9 mouse cellular contexts compared by ENCODE assay signal in the genomic region with DNA sequence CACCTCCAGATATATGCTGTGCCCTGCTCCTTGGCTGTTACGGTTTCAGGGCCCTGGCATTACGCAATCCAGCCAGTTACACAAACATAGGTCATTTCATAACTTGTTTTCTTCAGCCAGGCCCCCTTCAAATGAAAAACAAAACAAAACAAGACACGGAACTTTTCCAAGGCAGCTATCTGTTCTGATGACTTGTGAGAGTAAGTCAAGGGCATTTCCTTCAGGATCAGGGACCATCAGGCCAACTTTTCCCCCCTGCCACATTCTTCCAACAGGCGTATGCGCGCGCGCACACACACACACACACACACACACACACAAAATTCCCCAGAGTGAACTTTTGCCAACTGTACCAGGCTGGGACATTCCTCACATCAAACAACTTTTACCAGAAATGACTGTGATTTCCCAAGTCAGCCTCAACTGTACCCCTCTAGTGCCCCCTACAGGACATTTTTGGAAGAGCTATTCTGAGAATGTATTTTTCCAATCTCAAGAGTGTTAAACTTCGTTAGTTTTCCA. TPM values are rescaled to one million over a fixed set of nuclear protein-coding genes. Genes with fewer than 3 reads are reported as not detected.
DNase-seq lines count a peak whose midpoint lies in the region; ATAC-seq and TF ChIP-seq lines count a peak whose summit lies in the region.
"Had no signal": no experiment of that assay in that cellular context is flagged by ENCODE, and none has a peak within 500 bp of the region (broad histone marks: within the 10 kb centered on the region; RNA-seq: fewer than 3 reads in every experiment).

No protein-coding gene starts in this region.

- H3K9ac ChIP-seq in hindbrain, postnatal 0 days (replicated peaks; ENCODE audit: low read length), result no peak overlapping the region
- H3K9ac ChIP-seq in hindbrain, embryonic 16.5 days (ENCODE audit: low read depth, low read length), result no peak overlapping the region
- H3K9ac ChIP-seq in heart, embryonic 11.5 days (ENCODE audit: low read depth, low read length), result peak overlapping the region; percentile 52; the same call in 1 of the 2 replicates
- H3K9ac ChIP-seq: neural tube, embryonic 13.5 days had no signal

- H3K9me3 ChIP-seq in hindbrain, postnatal 0 days (ENCODE audit: low read length), result no peaks in the 10 kb centered on the region
- H3K9me3 ChIP-seq in hindbrain, embryonic 16.5 days (ENCODE audit: control insufficient read depth, low read length), result no peaks in the 10 kb centered on the region
- no peaks in the 10 kb centered on the region for H3K9me3 ChIP-seq in heart, embryonic 11.5 days (replicated peaks; ENCODE audit: control insufficient read depth, low read length)
- H3K9me3 ChIP-seq: neural tube, embryonic 13.5 days had no signal

- no peak overlapping the region for H3K27ac ChIP-seq in hindbrain, postnatal 0 days
- no peak overlapping the region for H3K27ac ChIP-seq in hindbrain, embryonic 16.5 days (ENCODE audit: low read depth, low read length)
- peak overlapping the region; percentile 22 for H3K27ac ChIP-seq in heart, embryonic 11.5 days (ENCODE audit: low read depth, low read length)
- H3K27ac ChIP-seq in layer of hippocampus, adult 2 months, result 0 out of 2 replicates have a peak overlapping the region, but pooled peaks have one; percentile 15
- peak overlapping the region; percentile 76 for H3K27ac ChIP-seq in macrophage
- H3K27ac ChIP-seq: neural tube, embryonic 13.5 days had no signal

- no peaks in the 10 kb centered on the region for H3K27me3 ChIP-seq in hindbrain, postnatal 0 days (ENCODE audit: insufficient read depth, low read length)
- H3K27me3 ChIP-seq in hindbrain, embryonic 16.5 days (replicated peaks; ENCODE audit: control insufficient read depth, insufficient read depth, low read length), result peaks cover 11% of the 10 kb centered on the region
- no peaks in the 10 kb centered on the region for H3K27me3 ChIP-seq in heart, embryonic 11.5 days (ENCODE audit: control insufficient read depth, insufficient read depth, low read length)

- 44% methylated on average over 9 of the region's 9 CpGs for WGBS in hindbrain, postnatal 0 days
- WGBS in hindbrain, embryonic 16.5 days, result 43% methylated on average over 9 of the region's 9 CpGs
- WGBS in heart, embryonic 11.5 days (ENCODE audit: insufficient replicate concordance), result 31% methylated on average over 9 of the region's 9 CpGs
- WGBS in macrophage (ENCODE audit: missing documents), result 28% methylated on average over 9 of the region's 9 CpGs

- TF ChIP-seq CTCF in hindbrain, postnatal 0 days (IDR thresholded peaks at IDR 0.05; ENCODE audit: low read depth), result peak; percentile 86
- peak; percentile 88 for TF ChIP-seq CTCF in layer of hippocampus, adult 2 months (conservative IDR thresholded peaks at IDR 0.05)

- H3K4me2 ChIP-seq in hindbrain, postnatal 0 days (ENCODE audit: low read depth, low read length), result no peak overlapping the region
- H3K4me2 ChIP-seq in hindbrain, embryonic 16.5 days (ENCODE audit: low read length), result no peak overlapping the region
- peak overlapping the region; percentile 91 for H3K4me2 ChIP-seq in heart, embryonic 11.5 days
- H3K4me2 ChIP-seq: neural tube, embryonic 13.5 days had no signal

- H3K36me3 ChIP-seq in hindbrain, postnatal 0 days (ENCODE audit: insufficient read depth, low read length), result no peaks in the 10 kb centered on the region
- no peaks in the 10 kb centered on the region for H3K36me3 ChIP-seq in hindbrain, embryonic 16.5 days (ENCODE audit: control insufficient read depth, insufficient read depth, low read length)
- no peaks in the 10 kb centered on the region for H3K36me3 ChIP-seq in heart, embryonic 11.5 days (ENCODE audit: control insufficient read depth, insufficient read depth, low read length)
- no peaks in the 10 kb centered on the region for H3K36me3 ChIP-seq in macrophage (ENCODE audit: inconsistent target)
- H3K36me3 ChIP-seq: neural tube, embryonic 13.5 days had no signal

- H3K4me3 ChIP-seq in hindbrain, postnatal 0 days (ENCODE audit: low read length), result no peak overlapping the region
- H3K4me3 ChIP-seq in hindbrain, embryonic 16.5 days (ENCODE audit: low read length), result no peak overlapping the region
- peak overlapping the region; percentile 84; the same call in 1 of the 2 replicates for H3K4me3 ChIP-seq in heart, embryonic 11.5 days (ENCODE audit: low read depth, low read length)
- H3K4me3 ChIP-seq in layer of hippocampus, adult 2 months, result peak overlapping the region; percentile 31; the same call in 1 of the 2 replicates
- no peak overlapping the region; the same call in 1 of the 2 replicates for H3K4me3 ChIP-seq in macrophage (ENCODE audit: inconsistent target)
- H3K4me3 ChIP-seq: neural tube, embryonic 13.5 days had no signal

- 0 out of 2 replicates have a peak, but pooled peaks cover 3% of the 10 kb centered on the region for H3K4me1 ChIP-seq in hindbrain, postnatal 0 days (ENCODE audit: insufficient read depth, low read length)
- peaks cover 10% of the 10 kb centered on the region for H3K4me1 ChIP-seq in hindbrain, embryonic 16.5 days (ENCODE audit: control insufficient read depth, insufficient read depth, low read depth, low read length)
- H3K4me1 ChIP-seq in heart, embryonic 11.5 days (ENCODE audit: control insufficient read depth, insufficient read depth, low read length), result peaks cover 27% of the 10 kb centered on the region

- DNase-seq in hindbrain, postnatal 0 days (ENCODE audit: low spot score), result peak; percentile 83
- DNase-seq in CD8-positive naive resting alpha-beta T cell, adult 2 months (ENCODE audit: low read depth in 2 of 2, low spot score in 2 of 2), result peak; percentile 66 to 75
- peak; percentile 66 for DNase-seq in c-Kit-positive CD71-negative TER-119-negative erythroid progenitor cells, embryonic 14.5 days (ENCODE audit: low read depth)
- peak; percentile 49 to 81 for DNase-seq in layer of hippocampus, adult 2 months (ENCODE audit: low spot score in 2 of 2)
- DNase-seq in spleen, adult 12 weeks (ENCODE audit: low spot score), result no peak

- ATAC-seq in hindbrain, postnatal 0 days, result no peak
- no peak for ATAC-seq in hindbrain, embryonic 16.5 days
- no peak for ATAC-seq in heart, embryonic 11.5 days (replicated peaks; ENCODE audit: insufficient number of reproducible peaks, low FRiP score, low TSS enrichment)

- peaks cover 72% of the 10 kb centered on the region for H3K79me2 ChIP-seq in macrophage (ENCODE audit: inconsistent target)

RNA-seq across cellular contexts. Expression of a gene that starts 4.0 kb away (rescaled TPM):
- total RNA-seq in hindbrain, postnatal 0 days (2014; rRNA removed), result 5.6 and 7.8 TPM in 2 replicates
- 0.59 and 0.64 TPM in 2 replicates for polyA plus RNA-seq in hindbrain, postnatal 0 days (2015; fragmentation: Nextera tagmentation; extraction: Ambion mirVana)
- 0.70 and 0.85 TPM in 2 replicates for polyA plus RNA-seq in hindbrain, embryonic 16.5 days (2015; fragmentation: Nextera tagmentation; extraction: Ambion mirVana)
- 3.0 and 3.4 TPM in 2 replicates for polyA plus RNA-seq in heart, embryonic 11.5 days (2014; fragmentation: Nextera tagmentation; extraction: Ambion mirVana)
- total RNA-seq in layer of hippocampus, adult 2 months (2021), result 10 to 100 TPM; 52.1 to 52.5 TPM
- 100 to 1,000 TPM in 9 of 26 experiments, 10 to 100 TPM in 15, 1 to 10 TPM in 2; 5.5 to 442 (median 31.2) TPM for total RNA-seq in macrophage (2018; cell fraction: chromatin; rRNA removed)
- total RNA-seq in macrophage (2018; cell fraction: cytosol; rRNA removed), result 10 to 100 TPM in 16 of 26 experiments, 1 to 10 TPM in 10; 2.1 to 76.1 (median 12.3) TPM
- total RNA-seq in macrophage (2018; cell fraction: nucleus; rRNA removed), result 100 to 1,000 TPM in 9 of 26 experiments, 10 to 100 TPM in 14, 1 to 10 TPM in 3; 4.0 to 334 (median 38.1) TPM
- 5.5 to 15.2 TPM (median 5.7 TPM) in 3 replicates for polyA plus RNA-seq in macrophage (2018)

Comparison
In these comparisons a context has a peak if more than half of its experiments do, and no peak if none do; other contexts are left out.
1. H3K27ac ChIP-seq: peak in heart, embryonic 11.5 days (single experiment), layer of hippocampus, adult 2 months (single experiment) and macrophage (single experiment); none in hindbrain, postnatal 0 days (single experiment) and hindbrain, embryonic 16.5 days (single experiment).
2. H3K4me3 ChIP-seq: peak in heart, embryonic 11.5 days (single experiment) and layer of hippocampus, adult 2 months (single experiment); none in hindbrain, postnatal 0 days (single experiment), hindbrain, embryonic 16.5 days (single experiment) and macrophage (single experiment).